Mouse (Mus musculus): ENCODE results near the gene Synrg. TPM values are rescaled to one million over a fixed set of nuclear protein-coding genes. Genes with fewer than 3 reads are reported as not detected.

Gene Synrg
- polyA plus RNA-seq, 1 experiment from 2014 or later: 22.1 TPM

Other genes with a start within 250 kb of the Synrg start
- 1.2 to 2.7 TPM in 2 of 3 replicates, not detected in the other for gene Wfdc21, start 217.5 kb upstream of the Synrg start, polyA plus RNA-seq (2018)
- gene Heatr6, start 210.7 kb upstream of the Synrg start, polyA plus RNA-seq (2018): 7.6 to 11.1 TPM (median 8.3 TPM) in 3 replicates
- not detected in 3 replicates for gene Hnf1b, start 114.4 kb upstream of the Synrg start, polyA plus RNA-seq (2018)
- 21.9 to 26.8 TPM (median 25.7 TPM) in 3 replicates for gene Ddx52, start 22.4 kb upstream of the Synrg start, polyA plus RNA-seq (2018)
- gene Dusp14, start 104.8 kb downstream of the Synrg start, polyA plus RNA-seq (2018): 0.43 to 1.8 TPM in 2 of 3 replicates, not detected in the other
- 5.3 to 8.6 TPM (median 7.5 TPM) in 3 replicates for gene Tada2a, start 165.2 kb downstream of the Synrg start, polyA plus RNA-seq (2018)
- 10.9 to 20.1 TPM (median 11.1 TPM) in 3 replicates for gene Acaca, start 165.2 kb downstream of the Synrg start, polyA plus RNA-seq (2018)
- not detected in 3 replicates for gene Gm11437, start 203.0 kb downstream of the Synrg start, polyA plus RNA-seq (2018)

All from macrophage (primary cell).